Mouse (Mus musculus): ENCODE results near the gene C1galt1. TPM values are rescaled to one million over a fixed set of nuclear protein-coding genes. Genes with fewer than 3 reads are reported as not detected.

The C1galt1 gene
- total RNA-seq, 2 experiments from 2014 or later = 16.6 to 18.5 TPM

DNA sequence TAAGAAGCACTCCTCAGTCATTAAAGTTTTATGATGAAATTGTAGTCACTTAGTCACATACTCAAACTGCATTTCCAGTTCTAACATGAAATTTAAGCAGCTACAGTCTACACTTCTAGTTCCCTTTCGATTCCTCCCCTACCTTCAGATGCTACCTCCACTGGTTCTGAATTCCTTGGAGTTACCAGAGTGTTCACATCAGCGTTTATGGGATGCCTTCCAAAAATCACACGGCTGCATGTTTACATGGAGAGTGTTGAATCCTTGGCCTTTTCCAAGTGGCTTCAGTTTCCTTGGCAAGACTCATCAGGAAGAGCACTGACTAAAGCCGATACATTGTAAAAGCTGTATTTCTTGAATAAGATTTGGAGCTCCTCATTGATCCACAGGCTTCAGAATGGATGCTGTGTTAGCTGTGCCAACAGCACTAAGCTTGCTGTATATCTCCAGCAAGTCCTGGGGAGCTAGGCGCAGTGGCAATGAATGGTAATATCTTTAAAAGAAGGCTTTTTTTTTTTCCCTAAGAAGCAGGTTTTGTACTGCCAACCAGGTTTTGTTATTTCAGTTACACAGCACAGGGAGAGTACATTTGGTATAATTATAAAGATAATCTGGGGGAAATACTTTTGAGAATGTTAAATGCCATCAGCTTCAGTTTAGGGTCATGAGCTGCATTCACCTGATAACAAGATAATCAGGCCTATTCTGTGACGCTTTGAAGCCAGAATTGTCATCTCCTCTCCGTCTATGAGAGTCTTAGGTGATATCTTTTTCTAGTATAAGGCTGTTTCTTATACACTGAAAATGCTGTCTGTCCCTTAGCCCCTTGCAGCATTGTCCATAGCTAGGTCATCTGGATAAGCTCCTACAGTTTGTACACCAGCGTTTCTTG, 13.0 kb downstream of the C1galt1 start:
- ATAC-seq (replicated peaks; ENCODE audit: poor library complexity, severe bottlenecking) = no peak

- no peak for ATAC-seq (replicated peaks; ENCODE audit: poor library complexity, severe bottlenecking)
Observed at GRCm38 (mm10) chr6:7858586-7858985, 13.9 kb downstream of the C1galt1 start.

GRCm38 (mm10) chr6:7859161-7859560, 14.5 kb downstream of the C1galt1 start:
- no peak for ATAC-seq (replicated peaks; ENCODE audit: poor library complexity, severe bottlenecking)

DNA sequence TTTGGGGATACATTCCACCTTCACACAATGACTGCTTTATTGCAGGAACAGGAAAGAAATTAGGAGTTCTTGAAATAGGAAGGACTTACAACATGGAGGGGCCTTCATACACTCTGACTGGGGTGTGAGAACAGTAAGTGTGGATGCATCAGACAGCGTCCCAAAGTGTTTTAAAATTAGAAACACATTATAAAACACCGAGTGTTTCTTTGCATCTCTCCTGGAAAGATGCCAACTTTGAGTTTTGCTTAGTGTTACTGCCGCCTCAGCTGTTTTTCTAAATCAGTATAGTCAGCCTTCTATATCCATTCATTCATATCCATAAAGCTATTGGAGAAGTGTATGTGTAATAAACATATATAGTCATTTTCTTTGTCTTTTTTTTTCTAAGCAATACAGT, 16.4 kb downstream of the C1galt1 start:
- ATAC-seq (replicated peaks; ENCODE audit: poor library complexity, severe bottlenecking) = no peak

DNA sequence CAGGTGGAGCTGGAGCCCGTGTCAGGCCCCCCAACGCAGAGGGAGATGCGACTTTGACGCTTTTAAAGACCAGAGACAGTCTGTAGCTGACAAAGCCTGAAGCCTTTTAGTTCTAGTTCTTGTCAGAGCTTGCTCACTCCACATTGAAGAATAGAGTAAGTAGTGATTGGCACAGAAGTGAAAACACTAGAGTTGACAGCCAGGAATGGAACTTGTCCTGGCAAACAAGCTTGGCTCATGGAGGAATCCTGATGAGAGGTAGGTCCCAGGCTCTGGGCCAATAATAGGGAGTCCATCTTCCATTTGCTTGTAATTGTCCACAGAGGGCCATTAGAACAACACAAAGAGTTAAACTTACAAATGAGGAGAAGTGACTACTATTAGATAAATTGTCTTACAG, 18.7 kb downstream of the C1galt1 start:
- ATAC-seq (replicated peaks; ENCODE audit: poor library complexity, severe bottlenecking) = no peak

DNA sequence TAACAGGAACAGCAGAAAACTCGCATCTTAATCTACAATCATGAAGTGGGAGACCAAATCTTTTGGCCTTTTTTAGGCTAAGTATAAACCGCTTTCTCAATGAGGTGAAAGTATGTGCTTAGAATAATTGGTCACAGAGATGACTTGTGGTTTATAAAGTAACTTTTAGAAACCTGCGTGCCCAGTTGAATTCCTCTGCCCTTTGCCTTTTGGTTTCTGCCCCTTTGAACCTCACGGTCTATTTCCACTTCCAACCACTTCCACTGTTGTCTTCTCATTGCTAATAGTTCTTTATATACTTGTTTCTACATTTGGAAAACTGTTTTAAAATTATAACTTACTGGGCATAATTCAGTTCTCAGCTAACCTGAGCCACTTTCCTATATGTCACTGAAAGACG, 32.2 kb downstream of the C1galt1 start:
- no peak for ATAC-seq (replicated peaks; ENCODE audit: poor library complexity, severe bottlenecking)

DNA sequence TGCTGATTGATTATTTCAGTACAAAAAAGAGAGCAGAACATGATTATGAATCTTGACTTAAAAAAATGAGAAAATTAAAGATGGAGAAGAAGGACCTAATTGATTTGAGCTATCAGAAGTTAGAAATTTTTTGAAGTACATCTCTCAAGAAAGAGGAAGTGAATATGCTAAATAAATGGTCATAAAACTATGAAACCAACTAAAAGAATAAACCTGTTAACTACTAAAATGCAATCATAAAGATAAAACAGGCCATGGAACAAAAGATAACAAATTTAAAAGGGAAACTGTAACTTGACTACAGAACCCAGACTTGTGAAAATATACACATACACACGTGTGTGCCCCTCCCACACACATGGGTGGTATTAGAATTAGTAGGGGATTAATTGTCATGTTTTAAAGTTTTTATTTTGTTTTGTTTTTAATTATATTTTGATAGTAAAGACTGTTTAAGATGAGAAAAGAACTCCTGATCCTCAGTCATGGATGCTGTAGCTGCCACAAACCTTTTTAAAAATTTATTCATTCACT, 37.0 kb downstream of the C1galt1 start:
- ATAC-seq (replicated peaks; ENCODE audit: poor library complexity, severe bottlenecking) = no peak

- no peak for ATAC-seq (replicated peaks; ENCODE audit: poor library complexity, severe bottlenecking)
Observed at GRCm38 (mm10) chr6:7882520-7882919, 37.9 kb downstream of the C1galt1 start.

DNA sequence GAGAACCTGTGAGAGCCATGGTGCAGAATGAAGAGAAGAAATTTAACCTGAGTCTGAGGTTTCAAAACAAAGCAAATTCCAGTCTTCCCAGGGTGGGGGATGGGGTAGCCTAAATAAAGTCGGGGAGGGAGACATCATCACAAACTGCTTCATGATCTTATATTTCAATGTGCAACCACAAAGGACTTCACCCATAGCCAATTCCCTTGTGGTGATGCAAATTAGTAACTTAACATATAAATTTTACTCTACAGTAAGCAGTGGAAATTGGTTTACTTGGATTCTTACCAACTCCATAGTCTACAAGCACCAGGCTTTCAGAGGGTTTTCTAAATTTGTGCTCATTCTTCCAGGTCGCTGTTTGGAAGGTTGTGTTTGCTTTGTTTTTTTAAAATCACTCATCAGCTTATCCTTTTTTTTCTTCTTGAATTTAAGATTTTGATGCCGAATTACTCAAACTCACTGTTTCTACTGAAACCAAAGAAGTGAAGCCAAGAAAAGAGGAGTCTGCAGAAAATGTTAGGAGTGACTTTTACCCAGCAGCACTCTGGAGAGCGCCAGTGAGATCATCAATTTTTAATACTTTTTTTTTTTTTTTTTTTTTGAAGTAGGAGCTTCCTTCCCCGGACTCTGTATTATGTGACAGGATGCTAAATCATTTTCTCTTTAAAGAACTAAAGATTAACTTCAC, 41.5 kb downstream of the C1galt1 start:
- ATAC-seq (replicated peaks; ENCODE audit: poor library complexity, severe bottlenecking) = no peak

GRCm38 (mm10) chr6:7886685-7887004, 42.0 kb downstream of the C1galt1 start:
- no peak for ATAC-seq (replicated peaks; ENCODE audit: poor library complexity, severe bottlenecking)

- no peak for ATAC-seq (replicated peaks; ENCODE audit: poor library complexity, severe bottlenecking)
Observed at GRCm38 (mm10) chr6:7896339-7896738, 51.7 kb downstream of the C1galt1 start.

GRCm38 (mm10) chr6:7912015-7912414, 67.4 kb downstream of the C1galt1 start:
- no peak for ATAC-seq (replicated peaks; ENCODE audit: poor library complexity, severe bottlenecking)

Other genes with a start within 250 kb of the C1galt1 start
- gene Asns, start 151.6 kb upstream of the C1galt1 start, total RNA-seq (2014; fragmentation: Nextera tagmentation) = 33.1 and 39.0 TPM in 2 replicates
- 22.1 and 23.9 TPM in 2 replicates for gene Asns, start 151.6 kb upstream of the C1galt1 start, total RNA-seq (2017)

Data from granulocyte monocyte progenitor cell, adult 5-6 weeks (primary cell).